Mouse (Mus musculus): Measurements from ENCODE around the gene Akap7. TPM values are rescaled to one million over a fixed set of nuclear protein-coding genes. Genes with fewer than 3 reads are reported as not detected.
"Not testable (repeated sequence)": the region's sequence is repeated elsewhere in the genome, so short reads cannot be mapped to it uniquely, and the experiment has no call there.

Akap7 gene
- total RNA-seq, 1 experiment from 2014 or later: 86.1 TPM

DNA sequence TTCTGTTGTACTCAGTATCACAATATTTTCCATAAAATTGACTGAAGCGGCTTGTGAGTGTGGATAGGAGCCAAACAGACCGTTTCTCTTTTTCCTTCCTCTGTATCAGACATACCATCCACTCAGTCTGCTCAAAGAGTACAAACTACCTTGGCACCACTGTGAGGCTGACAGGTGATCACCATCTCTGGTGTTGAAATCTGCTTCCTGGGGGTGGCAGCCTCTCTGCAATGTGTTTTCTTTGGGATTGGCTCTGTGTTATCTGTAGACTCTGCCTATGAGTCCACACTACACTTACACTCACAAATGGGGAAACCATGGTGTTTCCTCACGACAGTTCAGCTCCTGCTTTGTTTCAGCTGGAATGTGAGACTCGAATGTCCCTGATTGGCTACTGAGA is 128.6 kb downstream of the Akap7 start:
- ATAC-seq (replicated peaks in 1 of 2; ENCODE audit: insufficient read depth in 1 of 2, low FRiP score in 2 of 2, low TSS enrichment in 1 of 2, low read depth in 1 of 2, poor library complexity in 2 of 2, severe bottlenecking in 2 of 2): no peak

DNA sequence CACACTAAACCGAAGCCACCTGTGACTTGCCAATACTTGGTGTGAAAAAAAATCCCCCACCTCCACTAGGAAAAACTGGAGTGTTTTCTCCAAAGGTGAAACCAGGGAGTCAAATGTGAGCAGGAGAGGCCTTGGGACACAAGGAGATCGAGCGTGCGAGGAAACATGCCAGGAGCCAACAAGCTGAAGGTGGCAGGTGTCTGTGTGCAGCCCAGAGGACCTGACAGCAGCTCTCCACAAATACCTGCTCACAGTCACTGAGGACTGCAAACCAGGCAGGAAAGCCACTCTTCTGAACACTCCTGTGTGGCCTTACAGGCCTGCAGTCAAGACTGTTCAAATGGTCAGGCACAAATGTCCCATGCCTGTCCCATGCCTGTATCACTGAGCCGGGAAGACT is 130.4 kb downstream of the Akap7 start:
- ATAC-seq (replicated peaks in 1 of 2; ENCODE audit: insufficient read depth in 1 of 2, low FRiP score in 2 of 2, low TSS enrichment in 1 of 2, low read depth in 1 of 2, poor library complexity in 2 of 2, severe bottlenecking in 2 of 2): no peak

DNA sequence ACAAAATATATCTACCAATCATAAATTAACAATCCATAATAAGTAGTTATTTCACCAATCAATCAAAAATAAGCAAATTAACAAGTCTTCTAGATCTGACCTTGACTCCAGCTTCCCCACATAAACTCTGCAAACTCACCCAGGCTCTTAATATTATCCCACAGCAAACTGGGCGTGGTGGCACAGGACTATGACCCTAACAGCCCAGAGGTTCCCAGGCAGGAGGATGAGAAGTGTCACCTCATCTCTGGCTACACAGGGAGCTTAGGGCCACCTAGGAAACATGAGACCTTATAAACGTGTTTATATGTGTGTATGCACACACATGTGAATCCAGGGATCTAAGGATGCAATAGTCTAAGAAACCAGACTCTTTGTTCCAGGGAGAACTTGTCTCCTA is 132.8 kb downstream of the Akap7 start:
- no peak for ATAC-seq (replicated peaks in 1 of 2; ENCODE audit: insufficient read depth in 1 of 2, low FRiP score in 2 of 2, low TSS enrichment in 1 of 2, low read depth in 1 of 2, poor library complexity in 2 of 2, severe bottlenecking in 2 of 2)

DNA sequence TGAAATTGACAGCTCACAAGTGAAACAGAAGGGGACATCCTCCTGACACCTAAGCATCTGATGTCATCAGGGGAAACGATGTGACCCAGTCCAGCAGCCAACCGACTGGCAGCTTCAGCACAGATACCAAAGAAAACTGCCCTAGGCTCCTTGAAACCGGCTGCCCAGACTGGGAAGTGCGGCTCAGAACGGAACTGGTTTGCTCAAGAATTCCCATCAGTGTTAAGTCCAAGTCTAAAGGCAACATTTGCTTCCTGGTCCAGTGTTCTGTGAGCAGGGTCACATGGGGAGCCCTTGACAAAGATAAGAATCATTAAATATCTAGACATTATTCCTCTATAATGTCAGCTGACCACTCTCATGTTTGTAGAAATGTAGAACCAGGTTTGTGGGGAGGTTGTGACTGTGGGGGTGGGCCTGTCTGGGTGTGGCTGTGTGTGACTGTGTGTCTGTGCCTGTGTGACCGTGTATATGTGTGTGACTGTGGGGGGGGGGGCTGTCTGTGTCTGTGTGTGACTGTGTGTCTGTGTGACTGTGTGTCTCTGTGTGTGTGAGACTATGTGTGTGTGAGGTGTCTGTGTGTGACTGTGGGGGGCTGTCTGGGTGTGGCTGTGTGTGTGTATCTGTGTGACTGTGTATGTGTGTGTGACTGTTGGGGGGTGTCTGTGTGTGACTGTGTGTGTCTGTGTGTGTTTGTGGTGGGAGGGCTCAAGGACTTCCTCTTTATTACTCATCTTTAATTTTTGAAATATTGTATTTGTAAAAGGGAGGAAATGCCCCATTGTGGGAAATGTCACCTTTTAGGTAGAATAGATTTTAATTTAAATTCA is 140.1 kb downstream of the Akap7 start:
- no peak for ATAC-seq (replicated peaks in 1 of 2; ENCODE audit: insufficient read depth in 1 of 2, low FRiP score in 2 of 2, low TSS enrichment in 1 of 2, low read depth in 1 of 2, poor library complexity in 2 of 2, severe bottlenecking in 2 of 2)

DNA sequence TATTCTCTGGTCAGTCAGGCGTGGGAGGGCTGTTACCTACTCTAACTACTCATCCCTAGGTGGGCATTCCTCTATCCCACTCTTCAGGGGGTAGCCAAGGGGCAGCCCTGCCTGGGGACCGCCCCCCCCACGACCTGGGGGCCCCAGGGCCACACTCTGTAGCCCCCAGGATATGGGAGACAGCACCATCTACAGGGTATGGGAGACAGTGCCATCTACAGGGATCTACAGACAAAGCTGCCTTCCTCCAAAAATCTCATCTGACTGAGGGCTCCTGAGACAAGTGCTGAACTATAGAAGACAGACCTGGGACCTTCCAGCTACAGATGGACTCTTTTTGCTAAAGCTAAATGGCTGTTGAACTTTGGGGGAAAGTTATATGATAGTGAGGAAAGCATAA is 144.2 kb downstream of the Akap7 start:
- ATAC-seq (replicated peaks in 1 of 2; ENCODE audit: insufficient read depth in 1 of 2, low FRiP score in 2 of 2, low TSS enrichment in 1 of 2, low read depth in 1 of 2, poor library complexity in 2 of 2, severe bottlenecking in 2 of 2): not testable (repeated sequence)

DNA sequence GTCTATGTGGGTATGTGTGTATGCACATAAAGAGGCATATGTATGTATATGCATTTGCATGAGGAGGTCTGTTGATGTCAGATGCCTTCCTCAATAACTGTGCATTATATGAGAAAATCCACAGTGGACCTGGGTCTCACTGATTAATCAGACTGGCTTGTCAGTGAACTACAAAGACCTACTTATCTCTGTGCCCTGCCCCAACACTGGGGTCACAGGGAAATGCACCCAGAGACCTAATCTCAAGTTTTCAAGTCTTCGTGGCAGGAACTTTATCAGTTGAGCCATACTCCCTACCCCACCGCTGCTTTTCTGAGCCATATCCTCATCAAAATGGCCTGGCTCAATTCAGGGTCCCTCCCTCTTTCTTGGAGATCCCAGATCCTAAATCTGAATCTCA is 146.0 kb downstream of the Akap7 start:
- peak in 1 of 2 experiments; percentile 21; a peak in 1 of 4 replicates for ATAC-seq (replicated peaks in 1 of 2; ENCODE audit: insufficient read depth in 1 of 2, low FRiP score in 2 of 2, low TSS enrichment in 1 of 2, low read depth in 1 of 2, poor library complexity in 2 of 2, severe bottlenecking in 2 of 2)

DNA sequence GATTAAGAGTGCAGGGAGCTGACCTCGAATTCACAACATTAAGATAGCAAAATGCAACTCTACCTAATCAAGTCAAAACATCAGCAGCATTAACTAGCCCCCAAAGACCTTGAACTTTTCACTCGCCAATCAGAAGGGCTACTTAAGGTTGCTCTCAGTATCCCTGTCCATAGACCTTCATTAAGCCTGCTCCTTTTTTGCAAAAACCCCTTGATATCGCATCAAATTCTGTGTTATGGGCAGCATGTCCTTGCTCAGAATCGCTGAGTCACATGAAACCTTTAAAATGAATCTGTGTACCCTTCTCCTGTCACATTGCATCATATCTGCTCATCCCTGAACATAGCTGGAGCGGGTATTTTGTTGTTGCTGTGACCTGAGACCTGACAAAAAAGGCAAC is 149.0 kb downstream of the Akap7 start:
- no peak for ATAC-seq (replicated peaks in 1 of 2; ENCODE audit: insufficient read depth in 1 of 2, low FRiP score in 2 of 2, low TSS enrichment in 1 of 2, low read depth in 1 of 2, poor library complexity in 2 of 2, severe bottlenecking in 2 of 2)

DNA sequence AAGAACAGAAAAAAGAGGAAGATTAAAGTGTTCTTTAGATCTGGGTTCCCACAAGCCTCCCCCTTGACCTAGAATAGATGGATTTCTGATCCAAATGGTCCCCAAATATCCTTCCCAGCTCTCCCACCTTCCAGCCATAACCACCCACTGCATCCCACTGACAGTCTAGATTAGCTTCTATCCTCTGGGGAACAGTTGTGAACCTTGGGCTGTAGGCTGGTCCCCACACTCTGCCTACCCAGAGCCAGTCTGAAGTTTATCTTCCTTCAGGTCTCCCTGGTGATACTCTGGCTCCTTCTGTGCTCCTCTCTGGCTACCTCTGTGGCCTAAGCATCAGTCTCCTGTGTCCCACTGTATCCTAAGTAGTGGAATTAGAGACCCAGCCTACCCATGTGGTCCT is 150.3 kb downstream of the Akap7 start:
- ATAC-seq (replicated peaks in 1 of 2; ENCODE audit: insufficient read depth in 1 of 2, low FRiP score in 2 of 2, low TSS enrichment in 1 of 2, low read depth in 1 of 2, poor library complexity in 2 of 2, severe bottlenecking in 2 of 2): no peak

DNA sequence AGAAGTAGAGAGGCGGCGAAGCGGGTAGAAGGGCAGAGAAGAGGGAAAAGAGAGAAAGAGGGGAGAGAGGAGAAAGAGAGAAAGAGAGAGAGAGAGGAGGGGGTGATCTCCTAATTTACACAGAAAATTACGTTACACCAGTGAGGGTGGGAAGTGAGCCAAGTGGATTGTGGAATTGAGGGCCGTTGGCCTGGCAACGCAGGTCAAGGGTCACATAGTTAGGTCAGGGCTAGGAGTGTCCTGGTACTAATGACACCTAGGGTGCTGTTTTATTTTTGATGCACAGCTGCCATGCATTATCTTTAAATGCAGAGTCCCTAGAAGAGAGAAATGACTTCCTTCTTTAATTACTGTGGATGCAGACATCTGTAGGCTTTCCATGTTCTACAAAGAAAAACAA is 153.4 kb downstream of the Akap7 start:
- ATAC-seq (replicated peaks in 1 of 2; ENCODE audit: insufficient read depth in 1 of 2, low FRiP score in 2 of 2, low TSS enrichment in 1 of 2, low read depth in 1 of 2, poor library complexity in 2 of 2, severe bottlenecking in 2 of 2): no peak

DNA sequence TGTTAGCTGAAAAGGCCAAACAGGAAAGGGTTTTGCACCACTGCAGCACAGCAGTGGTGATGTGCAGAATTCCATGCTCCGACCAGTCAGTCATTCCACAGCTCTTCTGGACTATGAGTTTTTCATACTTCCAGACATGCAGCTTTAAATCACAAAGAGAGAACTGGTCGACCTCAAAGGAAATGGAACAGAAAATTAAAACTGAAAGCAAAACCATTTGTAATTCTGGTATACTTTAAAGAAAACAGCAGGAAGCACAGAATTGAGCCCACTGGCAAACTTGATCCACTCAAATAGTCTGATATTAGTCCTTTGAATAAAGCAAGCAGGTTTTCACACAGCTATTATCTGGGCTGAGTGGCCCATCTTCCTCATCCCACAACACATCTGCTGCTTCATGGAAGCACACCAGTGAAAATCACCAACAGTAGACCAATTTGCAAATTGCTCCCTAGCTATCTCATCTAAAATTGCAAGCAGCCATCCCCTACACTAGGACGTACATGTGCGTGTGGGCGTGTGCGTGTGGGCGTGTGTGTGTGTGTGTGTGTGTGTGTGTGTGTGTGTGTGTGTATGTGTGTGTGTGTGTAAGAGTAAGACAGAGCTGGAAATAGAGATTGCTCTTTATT is 156.4 kb downstream of the Akap7 start:
- ATAC-seq (replicated peaks in 1 of 2; ENCODE audit: insufficient read depth in 1 of 2, low FRiP score in 2 of 2, low TSS enrichment in 1 of 2, low read depth in 1 of 2, poor library complexity in 2 of 2, severe bottlenecking in 2 of 2): peak; percentile 56 to 67; a peak in 3 of 4 replicates

DNA sequence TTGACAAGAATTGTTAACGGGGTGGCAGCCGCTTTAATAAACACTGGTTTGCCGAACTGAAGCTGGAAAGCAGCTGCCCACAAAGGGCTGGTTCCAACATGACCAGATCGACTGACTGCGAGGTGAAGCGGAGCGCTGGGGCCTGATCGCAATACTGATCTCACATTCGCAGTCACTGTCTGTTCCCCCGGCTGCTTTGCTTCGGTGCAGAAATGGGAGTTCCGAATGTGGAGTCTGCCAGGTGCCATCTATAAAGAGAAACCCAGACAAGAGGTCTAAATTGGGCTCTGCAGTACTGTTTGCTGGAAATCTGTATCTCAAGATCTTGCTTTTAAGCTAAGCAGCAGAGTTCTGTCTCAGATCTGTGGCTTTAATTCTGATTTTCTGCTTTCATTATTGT is 161.8 kb downstream of the Akap7 start:
- ATAC-seq (replicated peaks in 1 of 2; ENCODE audit: insufficient read depth in 1 of 2, low FRiP score in 2 of 2, low TSS enrichment in 1 of 2, low read depth in 1 of 2, poor library complexity in 2 of 2, severe bottlenecking in 2 of 2): no peak

DNA sequence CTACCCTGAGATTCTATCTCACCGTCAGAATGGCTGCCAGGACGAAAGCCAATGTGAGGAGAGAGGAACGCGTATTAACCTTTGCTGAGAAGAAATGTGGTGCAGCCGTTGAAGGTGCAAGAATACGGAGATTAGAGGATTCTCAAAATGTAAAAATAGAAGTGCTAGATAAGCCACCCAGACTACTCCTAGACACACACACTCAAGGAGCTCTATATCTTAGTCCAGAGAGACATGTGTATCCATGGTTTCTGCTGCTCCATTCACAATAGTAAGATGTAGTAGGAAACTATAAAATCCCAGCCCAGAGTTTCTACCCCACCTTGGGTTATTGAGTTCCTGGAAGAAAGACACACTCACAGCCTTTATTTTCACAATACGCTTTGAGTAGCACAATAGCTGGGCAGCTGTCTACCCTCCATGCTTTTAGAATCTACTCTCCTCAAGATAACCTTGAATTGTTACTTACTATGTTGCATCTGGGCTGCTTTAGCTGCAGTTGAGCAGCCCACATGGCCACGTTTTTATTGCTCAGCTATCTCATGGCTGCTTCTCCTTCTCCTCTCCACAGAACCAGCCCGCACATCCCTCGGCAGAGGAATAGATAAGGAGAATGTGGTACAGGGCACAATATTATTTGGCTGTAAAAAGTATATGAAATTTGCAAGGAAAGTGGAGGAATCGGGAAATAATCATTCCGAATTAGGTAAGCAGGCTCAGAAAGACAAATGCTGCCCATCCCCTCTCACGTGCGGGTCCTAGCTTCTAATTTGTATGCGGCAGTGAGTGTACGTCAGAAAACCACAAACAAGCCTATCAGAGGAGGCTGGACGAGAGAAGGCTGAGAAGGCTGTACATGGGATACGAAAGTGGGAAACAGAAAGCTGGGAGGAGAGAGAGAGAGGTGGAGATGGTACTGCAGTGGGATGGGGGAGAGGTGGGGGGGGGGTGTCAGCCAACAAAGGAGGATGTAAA is 162.6 kb downstream of the Akap7 start:
- ATAC-seq (replicated peaks in 1 of 2; ENCODE audit: insufficient read depth in 1 of 2, low FRiP score in 2 of 2, low TSS enrichment in 1 of 2, low read depth in 1 of 2, poor library complexity in 2 of 2, severe bottlenecking in 2 of 2): no peak

DNA sequence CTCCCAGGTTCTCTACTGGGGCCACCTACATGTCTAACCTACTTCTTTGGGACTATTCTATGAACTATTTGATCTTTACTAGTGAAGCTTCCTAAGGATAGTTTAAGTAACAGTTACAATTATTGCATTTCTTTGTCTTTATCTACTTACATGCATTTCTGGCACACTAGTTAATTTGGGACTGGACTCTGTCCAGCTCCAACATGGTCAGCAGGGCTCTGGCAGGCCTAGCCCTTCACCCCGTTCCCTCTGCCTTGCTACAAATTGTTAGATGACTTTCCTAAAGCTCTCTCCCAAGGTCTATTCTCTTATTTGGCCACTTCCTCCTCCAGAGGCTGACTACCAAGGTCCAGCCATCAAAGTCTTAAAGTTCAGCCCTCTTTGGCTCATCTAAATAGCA is 165.9 kb downstream of the Akap7 start:
- no peak for ATAC-seq (replicated peaks in 1 of 2; ENCODE audit: insufficient read depth in 1 of 2, low FRiP score in 2 of 2, low TSS enrichment in 1 of 2, low read depth in 1 of 2, poor library complexity in 2 of 2, severe bottlenecking in 2 of 2)

DNA sequence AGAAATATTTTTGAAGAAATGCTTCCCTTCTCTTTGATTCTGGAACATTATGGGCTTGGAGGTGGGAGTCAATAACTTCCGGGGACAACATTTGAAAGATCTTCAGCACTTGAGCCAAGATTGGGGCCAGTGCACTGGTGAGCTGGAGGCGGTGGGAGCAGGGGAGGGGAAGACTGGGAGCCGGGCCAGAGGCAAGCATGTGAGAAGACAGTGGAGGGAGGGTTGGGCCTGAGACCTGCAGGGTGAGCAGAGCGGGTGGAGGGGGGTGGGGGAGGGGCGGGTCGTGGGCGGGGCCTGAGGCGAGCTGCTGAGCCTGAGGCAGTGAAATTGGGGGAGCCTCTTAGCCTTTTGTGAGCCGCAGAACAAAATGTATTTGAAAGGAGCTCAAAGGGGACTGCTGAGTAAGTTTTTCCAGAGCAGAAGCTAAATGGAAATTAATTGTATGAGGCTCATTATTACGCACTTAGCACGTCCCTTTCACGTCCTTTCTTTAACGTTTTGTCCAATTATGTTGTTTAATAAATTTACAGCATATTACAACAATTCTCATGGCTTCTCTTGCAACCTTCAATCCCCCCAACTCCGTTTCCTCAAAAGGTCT is 167.4 kb downstream of the Akap7 start:
- ATAC-seq (replicated peaks in 1 of 2; ENCODE audit: insufficient read depth in 1 of 2, low FRiP score in 2 of 2, low TSS enrichment in 1 of 2, low read depth in 1 of 2, poor library complexity in 2 of 2, severe bottlenecking in 2 of 2): no peak

DNA sequence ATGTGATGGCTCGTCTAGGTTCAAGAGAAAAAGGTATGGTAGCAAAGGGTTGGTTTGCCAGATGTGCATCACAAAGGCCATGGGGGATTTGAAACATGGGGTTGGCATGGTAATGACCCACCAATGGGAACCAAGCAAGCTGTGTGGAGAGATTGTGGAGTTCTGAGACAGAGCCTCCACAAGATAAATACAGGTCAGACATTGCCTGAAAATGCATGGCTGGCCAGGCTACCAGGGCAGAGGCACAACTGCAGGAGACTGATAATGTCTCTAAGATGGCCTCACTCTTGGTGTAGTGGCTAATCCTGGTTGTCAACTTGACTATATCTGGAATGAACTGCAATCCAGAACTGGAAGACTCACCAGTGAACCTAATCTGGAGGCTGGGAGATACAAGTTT is 174.1 kb downstream of the Akap7 start:
- no peak for ATAC-seq (replicated peaks in 1 of 2; ENCODE audit: insufficient read depth in 1 of 2, low FRiP score in 2 of 2, low TSS enrichment in 1 of 2, low read depth in 1 of 2, poor library complexity in 2 of 2, severe bottlenecking in 2 of 2)

DNA sequence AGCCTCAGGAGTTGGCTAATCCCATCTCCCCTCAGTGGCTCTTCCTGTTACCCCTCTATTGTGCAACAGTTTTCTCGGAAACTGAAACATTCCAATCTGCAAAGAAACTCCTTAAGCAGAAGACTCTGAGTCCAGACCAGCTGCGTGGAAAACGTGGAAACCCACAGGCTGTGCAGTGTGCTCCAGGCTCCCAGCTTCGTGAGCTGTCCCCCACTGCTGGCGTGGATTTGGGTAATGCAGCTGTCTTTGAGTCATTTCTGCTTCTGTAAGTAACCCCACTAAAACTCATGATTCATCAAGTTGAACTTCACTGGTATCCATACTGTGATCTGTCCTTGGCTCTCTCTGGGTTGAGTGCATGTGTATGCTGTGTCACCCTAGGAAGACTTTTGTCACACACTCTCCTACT is 179.2 kb downstream of the Akap7 start:
- peak in 1 of 2 experiments; percentile 39; a peak in 1 of 4 replicates for ATAC-seq (replicated peaks in 1 of 2; ENCODE audit: insufficient read depth in 1 of 2, low FRiP score in 2 of 2, low TSS enrichment in 1 of 2, low read depth in 1 of 2, poor library complexity in 2 of 2, severe bottlenecking in 2 of 2)

DNA sequence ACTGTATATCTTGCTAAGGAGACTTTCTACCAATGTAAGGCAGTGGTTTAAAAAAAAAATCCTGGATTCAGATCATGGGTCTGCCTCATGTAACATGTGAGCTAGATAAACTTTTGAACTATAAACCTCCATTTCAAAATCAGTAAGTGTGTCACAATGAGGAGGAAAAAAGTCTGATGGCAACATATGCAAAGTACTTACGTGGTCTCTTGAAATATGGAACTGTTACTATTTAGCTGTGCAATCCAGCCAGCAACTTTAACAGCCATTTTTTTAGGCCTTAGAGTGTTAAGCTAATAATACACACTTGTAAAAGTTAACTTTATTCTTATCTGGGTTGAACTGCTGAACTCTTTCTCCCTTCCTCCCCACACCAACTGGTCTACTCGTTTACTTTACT is 181.6 kb downstream of the Akap7 start:
- peak in 1 of 2 experiments; percentile 14; a peak in 1 of 4 replicates for ATAC-seq (replicated peaks in 1 of 2; ENCODE audit: insufficient read depth in 1 of 2, low FRiP score in 2 of 2, low TSS enrichment in 1 of 2, low read depth in 1 of 2, poor library complexity in 2 of 2, severe bottlenecking in 2 of 2)
